Mouse (Mus musculus) ES-E14 (cell line): ENCODE results near the gene Pinlyp.

ENCODE experiments used
- HCFC1 ChIP-seq: IDR thresholded peaks from 2 replicates; pipeline ENCODE4 v1.6.1; 2012; ENCODE audit warnings: low read length, inconsistent platforms, borderline replicate concordance; ENCODE audit not compliant: insufficient read depth
- MAFK ChIP-seq: IDR thresholded peaks from 2 replicates; pipeline ENCODE4 v1.6.1; 2014; ENCODE audit warnings: mild to moderate bottlenecking, low read depth, low read length, inconsistent platforms; ENCODE audit not compliant: insufficient read depth
- ZC3H11A ChIP-seq: IDR thresholded peaks from 2 replicates; pipeline ENCODE4 v1.6.1; 2012; ENCODE audit warnings: low read depth, mild to moderate bottlenecking, inconsistent platforms, low read length, borderline replicate concordance

GRCm38 (mm10) chr7:24577811-24578210 is 31.9 kb upstream of the Pinlyp start:
- no peak for TF ChIP-seq HCFC1
- TF ChIP-seq ZC3H11A = no peak
- no peak for TF ChIP-seq MAFK
